Mouse (Mus musculus) frontal cortex, postnatal 25 days (tissue): Measurements from ENCODE around the gene Lrrc73.

Experiments used
- DNase-seq, 2 experiments: peaks; one replicate each; pipeline ENCODE4 v3.0.0; 2022; ENCODE audit warnings: low spot score in 2 of 2

The Lrrc73 gene

DNA sequence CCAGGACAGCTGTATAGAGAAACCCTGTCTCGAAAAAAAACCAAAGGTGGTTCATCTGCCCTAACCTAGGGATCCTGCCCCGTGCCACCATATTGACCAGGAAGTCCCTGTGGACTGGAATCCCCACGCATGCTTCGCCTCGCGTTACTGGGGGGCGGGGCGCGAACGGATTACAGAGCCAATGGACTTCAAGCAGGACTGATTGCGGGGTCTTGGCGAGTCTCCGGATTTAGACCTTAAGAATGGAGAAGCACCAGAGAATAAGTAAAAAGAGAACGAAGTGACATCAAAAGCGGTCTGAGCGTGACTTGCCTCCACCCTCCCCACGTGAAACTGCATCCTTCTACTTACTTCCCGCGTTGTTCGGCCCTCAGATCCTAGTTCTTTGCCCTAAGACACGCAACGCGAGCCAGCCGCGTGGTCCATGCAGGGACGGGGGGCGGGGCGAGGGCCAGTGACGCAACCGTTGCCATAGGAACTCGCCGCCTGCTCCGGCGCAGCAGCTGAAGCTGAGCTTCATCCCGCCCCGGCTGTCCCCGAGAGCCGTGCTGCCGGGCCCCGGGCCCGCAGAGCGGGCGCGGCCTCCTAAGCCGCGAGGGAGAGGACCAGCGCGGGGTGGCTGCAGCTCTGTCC is at the start of gene Lrrc73:
Gene Lrrc73, plus strand, starts transcription at position 80 of the 633 bp plus-strand sequence.
- peak; percentile 91 to 92 for DNase-seq

- DNase-seq, result no peak
Observed at GRCm38 (mm10) chr17:46206676-46207075, 46.7 kb upstream of the Lrrc73 start.

GRCm38 (mm10) chr17:46210550-46210949 is 42.8 kb upstream of the Lrrc73 start:
- no peak for DNase-seq

- no peak for DNase-seq
Observed at GRCm38 (mm10) chr17:46221601-46222000, 31.7 kb upstream of the Lrrc73 start.

DNA sequence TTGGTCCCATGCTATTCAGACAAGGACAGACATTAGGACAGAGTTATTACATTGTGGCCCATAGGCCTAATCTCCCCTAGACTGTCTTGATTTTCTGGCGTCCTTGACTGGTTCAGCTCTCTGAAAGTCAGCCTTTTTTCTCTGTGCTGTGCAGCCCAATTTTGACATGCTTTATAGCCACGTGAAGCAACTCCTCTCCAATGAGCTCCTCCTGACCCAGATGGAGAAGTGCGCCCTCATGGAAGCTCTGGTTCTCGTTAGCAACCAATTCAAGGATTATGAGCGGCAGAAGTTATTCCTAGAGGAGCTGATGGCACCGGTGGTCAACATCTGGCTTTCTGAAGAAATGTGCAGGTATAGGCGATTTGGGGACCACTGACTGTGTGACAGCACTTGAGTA is 25.8 kb upstream of the Lrrc73 start:
- no peak for DNase-seq

- no peak for DNase-seq
Observed at GRCm38 (mm10) chr17:46236067-46236466, 17.3 kb upstream of the Lrrc73 start.

- DNase-seq, result no peak
Observed at GRCm38 (mm10) chr17:46237079-46237478, 16.3 kb upstream of the Lrrc73 start.

DNA sequence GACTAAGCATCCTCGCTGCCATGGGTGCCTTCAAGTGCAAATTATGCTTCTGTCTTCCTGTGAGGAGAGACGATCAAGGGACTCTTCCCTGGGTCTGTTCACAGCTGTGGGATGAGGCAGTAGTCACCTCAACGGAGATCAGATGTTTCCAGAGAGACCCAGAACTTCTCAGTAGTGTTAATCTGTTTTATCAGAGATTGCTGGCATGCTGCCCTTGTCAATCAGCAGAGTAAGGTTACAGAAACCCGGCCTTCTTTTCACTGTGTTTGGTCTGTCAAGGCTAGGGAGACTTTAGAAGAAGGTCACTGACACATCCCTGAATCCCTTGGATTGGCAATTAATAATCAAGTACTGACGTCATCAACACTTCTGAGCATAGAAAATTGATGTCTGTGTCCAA is 15.9 kb upstream of the Lrrc73 start:
- no peak for DNase-seq

DNA sequence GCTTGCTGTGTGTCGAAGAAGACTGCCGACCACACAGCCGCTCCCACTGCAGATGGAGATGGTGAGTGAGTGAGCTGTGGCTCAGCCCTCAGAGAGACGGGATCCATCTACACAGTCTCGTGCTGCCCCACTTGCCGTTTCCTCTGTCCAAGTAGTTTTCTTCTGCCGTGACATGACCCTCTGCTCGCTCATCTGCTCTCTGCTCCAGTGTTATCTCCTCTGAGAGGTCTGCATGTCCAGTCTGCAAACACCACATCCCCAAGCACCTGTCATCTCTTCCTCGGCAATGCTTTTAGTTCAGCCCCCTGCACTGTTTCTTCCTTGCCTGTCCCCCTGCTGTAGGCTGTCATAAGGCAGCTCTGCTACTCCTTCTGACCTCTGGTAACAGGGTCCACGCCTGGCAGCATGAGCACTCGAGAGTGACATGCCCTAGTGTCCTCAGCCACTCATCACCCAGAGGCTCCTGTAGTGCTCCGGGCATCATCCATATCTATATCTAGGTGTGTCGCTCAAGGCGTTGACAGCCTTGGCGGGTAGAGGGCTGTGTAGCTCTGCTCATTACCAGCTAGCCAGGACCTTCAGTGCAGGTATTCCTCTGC is 13.7 kb upstream of the Lrrc73 start:
- no peak for DNase-seq

DNA sequence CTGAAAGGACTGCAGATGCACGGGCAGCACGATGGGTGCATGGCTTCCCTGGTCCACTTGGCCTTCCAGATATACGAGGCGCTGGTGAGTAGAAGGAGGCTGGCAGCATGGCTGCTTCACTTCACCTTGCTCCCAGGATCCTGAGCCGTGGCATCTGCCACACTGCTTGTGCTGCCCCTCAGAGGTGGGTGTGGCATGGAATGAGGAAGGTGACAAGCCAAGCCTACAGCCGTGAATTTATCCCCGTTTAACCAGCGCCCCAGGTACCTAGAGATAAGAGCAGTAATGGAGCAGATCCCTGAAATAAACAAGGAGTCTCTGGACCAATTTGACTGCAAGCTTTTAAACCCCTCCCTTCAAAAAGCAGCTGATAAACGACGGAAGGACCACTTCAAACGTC is 11.9 kb upstream of the Lrrc73 start:
- no peak for DNase-seq

DNA sequence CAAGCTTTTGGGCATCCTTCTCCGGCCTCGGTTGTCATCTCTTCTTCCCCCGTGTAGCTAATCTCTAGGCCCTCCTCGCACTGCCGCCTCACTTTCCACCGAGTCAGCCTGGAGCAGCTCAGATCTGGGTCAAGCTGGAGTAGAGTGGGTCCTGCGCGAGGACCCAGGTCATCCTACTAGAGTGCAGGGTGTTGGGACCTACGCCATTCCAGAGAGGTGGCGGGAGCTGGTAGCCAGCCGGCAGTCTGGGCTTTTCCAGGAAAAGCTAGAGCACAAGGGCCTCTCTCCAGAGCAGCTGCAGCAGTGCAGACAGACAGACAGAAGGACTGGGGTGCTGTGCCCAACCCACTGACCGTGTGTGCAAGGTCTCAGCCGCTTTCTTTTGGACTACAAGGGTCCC is 11.1 kb upstream of the Lrrc73 start:
- DNase-seq, result no peak

GRCm38 (mm10) chr17:46242993-46243392 is 10.3 kb upstream of the Lrrc73 start:
- no peak for DNase-seq

GRCm38 (mm10) chr17:46243624-46244023 is 9.7 kb upstream of the Lrrc73 start:
- DNase-seq, result no peak

DNA sequence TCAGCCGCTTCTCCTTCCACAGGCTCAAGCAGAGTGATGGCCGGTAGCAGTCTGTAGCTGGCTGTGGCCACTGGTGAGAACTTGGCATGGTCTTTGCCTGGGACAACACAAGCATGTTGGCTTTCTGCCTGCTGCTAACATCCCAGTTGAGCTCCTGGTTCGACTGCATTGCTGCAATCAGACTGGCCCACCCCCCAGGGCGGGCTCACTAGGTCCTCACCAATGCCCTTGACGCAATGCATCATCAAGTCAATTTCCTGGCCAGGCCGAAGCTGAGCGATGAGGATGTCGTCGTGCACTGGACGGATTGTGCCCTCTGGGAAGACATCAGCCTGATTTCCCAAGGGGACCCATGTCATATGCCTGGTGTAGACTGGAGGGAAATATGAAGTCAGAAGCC is 8.8 kb upstream of the Lrrc73 start:
- no peak for DNase-seq

- peak; percentile 86 to 91 for DNase-seq
Observed at GRCm38 (mm10) chr17:46247512-46248188, 5.7 kb upstream of the Lrrc73 start, which contains the start of the genes Polr1c and Yipf3. Gene Polr1c (minus strand): TSS chr17:46248054. Gene Yipf3 (plus strand): TSS chr17:46248080.

- no peak for DNase-seq
Observed at GRCm38 (mm10) chr17:46248189-46248522, 5.2 kb upstream of the Lrrc73 start.

DNA sequence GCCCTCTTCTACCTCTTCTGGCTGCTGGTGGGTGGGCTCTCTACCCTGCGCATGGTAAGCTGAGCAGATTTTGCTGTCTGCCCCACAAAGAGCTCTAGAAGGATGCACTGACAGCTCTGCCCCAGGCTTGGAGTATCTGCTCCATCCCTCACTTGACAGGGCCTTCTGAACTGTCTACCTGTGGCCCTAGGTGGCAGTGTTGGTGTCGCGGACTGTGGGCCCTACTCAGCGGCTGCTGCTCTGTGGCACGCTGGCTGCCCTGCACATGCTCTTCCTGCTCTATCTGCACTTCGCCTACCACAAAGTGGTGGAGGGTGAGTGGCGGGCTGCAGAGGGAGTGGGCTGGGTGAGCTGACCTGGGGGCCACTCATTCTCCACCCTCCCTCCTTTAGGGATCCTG is 2.2 kb upstream of the Lrrc73 start:
- DNase-seq, result no peak

DNA sequence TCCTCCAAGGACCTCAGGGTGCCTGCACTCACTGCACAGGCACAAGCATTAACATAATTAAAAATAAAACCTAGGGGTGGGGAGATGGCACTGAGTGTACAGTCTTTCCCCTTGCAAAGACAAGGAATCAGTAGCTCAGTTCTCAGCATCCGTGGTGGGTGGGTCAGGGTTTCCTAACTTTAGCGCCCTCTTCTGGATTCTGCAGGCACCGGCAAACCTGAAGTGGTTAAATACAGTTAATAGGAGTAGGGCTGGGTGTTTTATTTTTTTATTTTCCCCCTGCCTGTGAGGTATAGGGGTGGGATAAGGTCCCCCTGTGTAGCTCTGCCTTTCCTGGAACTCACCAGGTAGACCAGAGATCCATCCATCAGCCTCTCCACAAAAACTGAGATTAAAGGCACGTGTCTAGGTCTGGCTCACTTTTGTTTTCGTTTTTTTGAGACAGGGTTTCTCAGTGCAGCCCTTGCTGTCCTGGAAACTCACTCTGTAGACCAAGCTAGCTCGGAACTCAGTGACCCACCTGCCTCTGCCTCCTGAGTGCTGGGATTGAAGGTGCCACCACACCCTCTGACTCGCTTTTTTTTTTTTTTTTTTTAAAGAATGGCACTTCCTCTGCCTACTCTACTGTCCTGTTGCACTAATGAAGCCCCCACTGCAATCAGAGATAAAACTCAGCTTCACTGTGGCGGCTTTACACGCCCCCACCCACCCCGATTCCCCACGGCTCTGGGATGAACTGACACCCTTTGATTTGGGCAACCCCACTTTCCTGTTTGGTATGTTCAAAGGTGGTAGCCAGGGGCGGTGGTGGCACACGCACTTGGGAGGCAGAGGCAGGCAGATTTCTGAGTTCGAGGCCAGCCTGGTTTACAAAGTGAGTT is 520 bp upstream of the Lrrc73 start:
- DNase-seq, result no peak

GRCm38 (mm10) chr17:46254106-46254505 is 775 bp downstream of the Lrrc73 start:
- DNase-seq, result no peak

DNA sequence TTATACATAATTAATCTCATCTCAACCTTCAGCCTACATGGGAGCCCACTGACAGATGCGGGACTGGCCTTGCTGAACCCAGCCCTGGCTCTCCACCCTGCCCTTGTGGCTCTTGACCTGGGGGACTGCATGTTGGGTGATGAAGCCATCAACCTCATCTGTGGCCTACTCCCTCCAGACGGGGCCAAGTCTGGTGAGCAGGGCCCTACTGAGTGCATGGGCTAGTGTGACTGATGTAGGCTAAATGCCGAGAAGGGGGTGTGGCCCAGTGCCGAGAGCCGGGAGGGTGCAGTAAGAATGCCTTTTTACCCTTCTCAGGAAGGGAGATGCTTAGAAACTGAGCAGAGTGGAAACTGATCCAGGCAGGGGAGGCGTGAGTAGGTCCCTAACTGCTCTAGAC is 1.8 kb downstream of the Lrrc73 start:
- DNase-seq, result no peak

GRCm38 (mm10) chr17:46258279-46259053 is 5.1 kb downstream of the Lrrc73 start:
- DNase-seq, result no peak
